Mouse (Mus musculus) liver, embryonic 11.5 days (tissue): Measurements from ENCODE around the gene Acad8. TPM values are rescaled to one million over a fixed set of nuclear protein-coding genes. Genes with fewer than 3 reads are reported as not detected.
A peak's percentile ranks its signal among the peaks of the same experiment; 100 is the strongest.

Experiments
- ATAC-seq: fragments of 200-750 bp; cut with Nextera tagmentation; replicated peaks from 2 replicates; pipeline ENCODE4 v1.8.0; 2017; ENCODE audit warnings: moderate number of reproducible peaks, mild to moderate bottlenecking, moderate TSS enrichment, moderate library complexity; ENCODE audit not compliant: low FRiP score
- DNase-seq: peaks from one replicate; pipeline ENCODE4 v3.0.0-alpha.2; 2017; ENCODE audit warnings: low spot score
- H3K27ac ChIP-seq: fragments of 300-500 bp; sonication (generic); 2 replicates; pipeline ENCODE4 v1.5.1; 2014; ENCODE audit warnings: mild to moderate bottlenecking, low read depth, low read length, control low read depth
- H3K27me3 ChIP-seq: fragments of 300-500 bp; sonication (generic); replicated peaks from 2 replicates; pipeline ENCODE4 v1.6.1; 2014; ENCODE audit warnings: low read length, mixed read lengths; ENCODE audit not compliant: control insufficient read depth, insufficient read depth
- H3K36me3 ChIP-seq: fragments of 300-500 bp; sonication (generic); 2 replicates; pipeline ENCODE4 v1.6.1; 2014; ENCODE audit warnings: mild to moderate bottlenecking, low read length, moderate library complexity, mixed read lengths; ENCODE audit not compliant: control insufficient read depth, insufficient read depth
- H3K4me1 ChIP-seq: fragments of 300-500 bp; sonication (generic); replicated peaks from 2 replicates; pipeline ENCODE4 v1.6.1; 2014; ENCODE audit warnings: low read length, mixed read lengths; ENCODE audit not compliant: control insufficient read depth, insufficient read depth
- H3K4me2 ChIP-seq: fragments of 300-500 bp; sonication (generic); 2 replicates; pipeline ENCODE4 v1.6.1; 2014; ENCODE audit warnings: mild to moderate bottlenecking, control low read depth, moderate library complexity
- H3K4me3 ChIP-seq: fragments of 300-500 bp; sonication (generic); 2 replicates; pipeline ENCODE4 v1.5.1; 2014; ENCODE audit warnings: low read depth, low read length, control low read depth
- H3K9ac ChIP-seq: fragments of 300-500 bp; sonication (generic); 2 replicates; pipeline ENCODE4 v1.6.1; 2014; ENCODE audit warnings: low read depth, low read length, control low read depth
- H3K9me3 ChIP-seq: fragments of 300-500 bp; sonication (generic); 2 replicates; pipeline ENCODE4 v1.6.1; 2016; ENCODE audit warnings: low read length, inconsistent platforms, mixed read lengths; ENCODE audit not compliant: control insufficient read depth
- WGBS: fragments of 180-500 bp; shearing (Covaris S2); extraction: QIAGEN DNeasy Blood & Tissue Kit; methylation state at CpG from one replicate; pipeline ENCODE4 v1.1.7; 2014; 5-methylcytosine and 5-hydroxymethylcytosine counted together
- polyA plus RNA-seq: library from polyadenylated mRNA; unstranded; fragments of >200 nt; fragmentation: Nextera tagmentation; extraction: Ambion mirVana; gene quantifications from 2 replicates; pipeline ENCODE4 v1.2.1, GENCODE M21; 2014

The Acad8 gene
- 23.7 and 23.9 TPM in 2 replicates for polyA plus RNA-seq

GRCm38 (mm10) chr9:26999461-27000395 is at the start of gene Acad8, which contains the start of gene Thyn1:
TSS of gene Acad8 (minus strand) at chr9:26999566.
TSS of gene Thyn1 (plus strand) at chr9:26999710.
- WGBS: 2% methylated on average over 35 of the region's 35 CpGs
- Histone ChIP-seq H3K27ac (no peak within 1 kb of the TSS; the same call in 1 of the 2 replicates), H3K4me1 (peaks cover 12% of the 10 kb centered on the region), H3K36me3 (no peaks in the 10 kb centered on the region; the same call in 1 of the 2 replicates), H3K9ac (peak within 1 kb of the TSS; percentile 70), H3K27me3 (no peaks in the 10 kb centered on the region), H3K4me3 (peak within 1 kb of the TSS; percentile 69), H3K4me2 (peak within 1 kb of the TSS; percentile 64), H3K9me3 (no peaks in the 10 kb centered on the region)
- ATAC-seq (peak; percentile 98), DNase-seq (peak; percentile 89)

GRCm38 (mm10) chr9:27043892-27044291 is 44.5 kb upstream of the Acad8 start:
- DNase-seq: no peak
- ATAC-seq: no peak
- H3K4me2 ChIP-seq: no peak overlapping the region

GRCm38 (mm10) chr9:27030763-27031100 is 31.4 kb upstream of the Acad8 start:
- Histone ChIP-seq H3K36me3 (0 out of 2 replicates have a peak, but pooled peaks cover under 1% of the 10 kb centered on the region), H3K4me1 (peaks cover 25% of the 10 kb centered on the region)
- WGBS: 1% methylated on average over 17 of the region's 17 CpGs

More at GRCm38 (mm10) chr9:27043892-27044291, 44.5 kb upstream of the Acad8 start:
- peaks cover 50% of the 10 kb centered on the region for H3K36me3 ChIP-seq
- no peak overlapping the region for H3K4me3 ChIP-seq
- 92% methylated on average over 5 of the region's 5 CpGs for WGBS
- H3K9ac ChIP-seq: no peak overlapping the region
- H3K27me3 ChIP-seq: no peaks in the 10 kb centered on the region
- no peak overlapping the region for H3K27ac ChIP-seq
- no peaks in the 10 kb centered on the region for H3K9me3 ChIP-seq
- no peaks in the 10 kb centered on the region for H3K4me1 ChIP-seq

GRCm38 (mm10) chr9:27029828-27030762 is 30.7 kb upstream of the Acad8 start, which contains the start of the genes Vps26b and Ncapd3:
TSS of gene Vps26b (minus strand) at chr9:27030065.
TSS of gene Ncapd3 (plus strand) at chr9:27030175.
- Histone ChIP-seq H3K4me2 (peak within 1 kb of the TSS; percentile 97), H3K9ac (peak within 1 kb of the TSS; percentile 92), H3K27ac (peak within 1 kb of the TSS; percentile 80), H3K36me3 (no peaks in the 10 kb centered on the region), H3K27me3 (no peaks in the 10 kb centered on the region), H3K4me3 (peak within 1 kb of the TSS; percentile 97), H3K4me1 (peaks cover 25% of the 10 kb centered on the region), H3K9me3 (no peaks in the 10 kb centered on the region)
- DNase-seq (peak; percentile 92), ATAC-seq (peak; percentile 92)
- under 1% methylated on average over 80 of the region's 80 CpGs for whole genome bisulfite sequencing

More at GRCm38 (mm10) chr9:27030763-27031100, 31.4 kb upstream of the Acad8 start:
- no peaks in the 10 kb centered on the region for H3K27me3 ChIP-seq
- no peak overlapping the region for H3K27ac ChIP-seq
- peak overlapping the region; percentile 71 for H3K9ac ChIP-seq
- no peak for DNase-seq
- H3K9me3 ChIP-seq: no peaks in the 10 kb centered on the region
- peak overlapping the region; percentile 97 for H3K4me3 ChIP-seq
- peak overlapping the region; percentile 66 for H3K4me2 ChIP-seq
- peak; percentile 22 for ATAC-seq

GRCm38 (mm10) chr9:27029022-27029827 is 29.9 kb upstream of the Acad8 start:
- ATAC-seq (peak; percentile 30), DNase-seq (no peak)
- peak overlapping the region; percentile 92 for H3K9ac ChIP-seq
- H3K27ac ChIP-seq: peak overlapping the region; percentile 80
- H3K4me2 ChIP-seq: peak overlapping the region; percentile 97
- peak overlapping the region; percentile 97 for H3K4me3 ChIP-seq
- H3K27me3 ChIP-seq: no peaks in the 10 kb centered on the region
- WGBS: under 1% methylated on average over 52 of the region's 52 CpGs
- H3K4me1 ChIP-seq: peaks cover 25% of the 10 kb centered on the region
- no peaks in the 10 kb centered on the region for H3K9me3 ChIP-seq
- no peaks in the 10 kb centered on the region for H3K36me3 ChIP-seq

GRCm38 (mm10) chr9:27026708-27027107 is 27.3 kb upstream of the Acad8 start:
- 28% methylated on average over 1 of the region's 1 CpGs for WGBS
- H3K4me2 ChIP-seq: no peak overlapping the region

GRCm38 (mm10) chr9:27023681-27024080 is 24.3 kb upstream of the Acad8 start:
- no peaks in the 10 kb centered on the region for H3K9me3 ChIP-seq
- H3K36me3 ChIP-seq: peaks cover 6% of the 10 kb centered on the region; the same call in 1 of the 2 replicates
- no peak overlapping the region for H3K4me2 ChIP-seq
- no peak overlapping the region for H3K27ac ChIP-seq
- H3K27me3 ChIP-seq: no peaks in the 10 kb centered on the region
- no peak overlapping the region for H3K9ac ChIP-seq
- WGBS: 63% methylated on average over 4 of the region's 4 CpGs
- peaks cover 16% of the 10 kb centered on the region for H3K4me1 ChIP-seq
- no peak for ATAC-seq
- no peak for DNase-seq
- H3K4me3 ChIP-seq: no peak overlapping the region

More at GRCm38 (mm10) chr9:27026708-27027107, 27.3 kb upstream of the Acad8 start:
- Histone ChIP-seq H3K4me3 (no peak overlapping the region), H3K36me3 (no peaks in the 10 kb centered on the region; the same call in 1 of the 2 replicates), H3K9me3 (no peaks in the 10 kb centered on the region), H3K27me3 (no peaks in the 10 kb centered on the region), H3K9ac (no peak overlapping the region), H3K27ac (no peak overlapping the region), H3K4me1 (peaks cover 20% of the 10 kb centered on the region)
- ATAC-seq (no peak), DNase-seq (no peak)
